Mouse (Mus musculus): ENCODE results near the gene Clstn3.
"Not testable (repeated sequence)": the region's sequence is repeated elsewhere in the genome, so short reads cannot be mapped to it uniquely, and the experiment has no call there.

Gene Clstn3

GRCm38 (mm10) chr6:124478874-124479572 is 14.4 kb upstream of the Clstn3 start:
- no peak for DNase-seq

GRCm38 (mm10) chr6:124477922-124478651 is 13.5 kb upstream of the Clstn3 start:
- no peak for DNase-seq

- DNase-seq = no peak
Observed at GRCm38 (mm10) chr6:124477221-124477655, 12.6 kb upstream of the Clstn3 start.

GRCm38 (mm10) chr6:124476796-124477195 is 12.2 kb upstream of the Clstn3 start:
- no peak for DNase-seq

GRCm38 (mm10) chr6:124476216-124476615 is 11.6 kb upstream of the Clstn3 start:
- no peak for DNase-seq

GRCm38 (mm10) chr6:124475335-124476075 is 10.9 kb upstream of the Clstn3 start:
- not testable (repeated sequence) for DNase-seq

GRCm38 (mm10) chr6:124474621-124475020 is 10.0 kb upstream of the Clstn3 start:
- DNase-seq = no peak

- DNase-seq = peak; percentile 72
Observed at GRCm38 (mm10) chr6:124472801-124473200, 8.2 kb upstream of the Clstn3 start.

GRCm38 (mm10) chr6:124471783-124472638 is 7.4 kb upstream of the Clstn3 start:
- not testable (repeated sequence) for DNase-seq

GRCm38 (mm10) chr6:124471121-124471520 is 6.5 kb upstream of the Clstn3 start:
- no peak for DNase-seq

GRCm38 (mm10) chr6:124465729-124466128 is 1.1 kb upstream of the Clstn3 start:
- no peak for DNase-seq

- no peak for DNase-seq
Observed at GRCm38 (mm10) chr6:124465299-124465698, 705 bp upstream of the Clstn3 start.

- no peak for DNase-seq
Observed at GRCm38 (mm10) chr6:124463881-124464291, 708 bp downstream of the Clstn3 start.

- no peak for DNase-seq
Observed at GRCm38 (mm10) chr6:124459388-124459787, 5.2 kb downstream of the Clstn3 start.

- no peak for DNase-seq
Observed at GRCm38 (mm10) chr6:124458505-124458904, 6.1 kb downstream of the Clstn3 start.

- DNase-seq = no peak
Observed at GRCm38 (mm10) chr6:124457827-124458226, 6.8 kb downstream of the Clstn3 start.

- DNase-seq = no peak
Observed at GRCm38 (mm10) chr6:124456243-124456642, 8.4 kb downstream of the Clstn3 start.

GRCm38 (mm10) chr6:124453756-124454155 is 10.8 kb downstream of the Clstn3 start:
- DNase-seq = peak; percentile 51

GRCm38 (mm10) chr6:124451995-124452394 is 12.6 kb downstream of the Clstn3 start:
- no peak for DNase-seq

- no peak for DNase-seq
Observed at GRCm38 (mm10) chr6:124449668-124450383, 14.8 kb downstream of the Clstn3 start.

- no peak for DNase-seq
Observed at GRCm38 (mm10) chr6:124448959-124449667, 15.5 kb downstream of the Clstn3 start.

All from kidney, adult 18-20 months (tissue).